Mouse (Mus musculus): Measurements from ENCODE around the gene Myo1d. TPM values are rescaled to one million over a fixed set of nuclear protein-coding genes. Genes with fewer than 3 reads are reported as not detected.
A peak's percentile ranks its signal among the peaks of the same experiment; 100 is the strongest.
"Not testable (repeated sequence)": the region's sequence is repeated elsewhere in the genome, so short reads cannot be mapped to it uniquely, and the experiment has no call there.

Gene Myo1d
- total RNA-seq, 2 experiments from 2014 or later = 23.4 to 71.5 TPM

GRCm38 (mm10) chr11:80476222-80477189 lies 303.3 kb downstream of the Myo1d start, which contains the start of gene Cdk5r1:
Gene Cdk5r1, plus strand, starts transcription at chr11:80477023.
- ATAC-seq (replicated peaks; ENCODE audit: low FRiP score, low TSS enrichment, poor library complexity, severe bottlenecking) = peak; percentile 65

- no peak for ATAC-seq (replicated peaks; ENCODE audit: low FRiP score, low TSS enrichment, poor library complexity, severe bottlenecking)
Measured at GRCm38 (mm10) chr11:80475544-80475943, 304.3 kb downstream of the Myo1d start.

- no peak for ATAC-seq (replicated peaks; ENCODE audit: low FRiP score, low TSS enrichment, poor library complexity, severe bottlenecking)
Measured at GRCm38 (mm10) chr11:80474846-80475245, 305.0 kb downstream of the Myo1d start.

GRCm38 (mm10) chr11:80474175-80474691 lies 305.6 kb downstream of the Myo1d start:
- ATAC-seq (replicated peaks; ENCODE audit: low FRiP score, low TSS enrichment, poor library complexity, severe bottlenecking) = no peak

GRCm38 (mm10) chr11:80471836-80472605 lies 307.8 kb downstream of the Myo1d start:
- no peak for ATAC-seq (replicated peaks; ENCODE audit: low FRiP score, low TSS enrichment, poor library complexity, severe bottlenecking)

GRCm38 (mm10) chr11:80463605-80464130 lies 316.2 kb downstream of the Myo1d start:
- ATAC-seq (replicated peaks; ENCODE audit: low FRiP score, low TSS enrichment, poor library complexity, severe bottlenecking) = not testable (repeated sequence)

GRCm38 (mm10) chr11:80453198-80453597 lies 326.6 kb downstream of the Myo1d start:
- ATAC-seq (replicated peaks; ENCODE audit: low FRiP score, low TSS enrichment, poor library complexity, severe bottlenecking) = no peak

- no peak for ATAC-seq (replicated peaks; ENCODE audit: low FRiP score, low TSS enrichment, poor library complexity, severe bottlenecking)
Measured at GRCm38 (mm10) chr11:80452242-80452641, 327.6 kb downstream of the Myo1d start.

- ATAC-seq (replicated peaks; ENCODE audit: low FRiP score, low TSS enrichment, poor library complexity, severe bottlenecking) = no peak
Measured at GRCm38 (mm10) chr11:80449859-80450258, 330.0 kb downstream of the Myo1d start.

GRCm38 (mm10) chr11:80446916-80447315 lies 332.9 kb downstream of the Myo1d start:
- ATAC-seq (replicated peaks; ENCODE audit: low FRiP score, low TSS enrichment, poor library complexity, severe bottlenecking) = no peak

Other genes starting within 250 kb of the Myo1d start
- gene Tmem98, start 30.1 kb upstream of the Myo1d start, total RNA-seq (2014; fragmentation: Nextera tagmentation) = 8.9 and 11.2 TPM in 2 replicates
- gene Tmem98, start 30.1 kb upstream of the Myo1d start, total RNA-seq (2017) = 2.1 and 4.2 TPM in 2 replicates
- gene Spaca3, start 78.3 kb upstream of the Myo1d start, total RNA-seq (2014; fragmentation: Nextera tagmentation) = not detected in 2 replicates
- gene Spaca3, start 78.3 kb upstream of the Myo1d start, total RNA-seq (2017) = not detected in 2 replicates